In genomic region chr3:27345526-27345925, GRCm38 (mm10) we compare ENCODE assay signal across 8 mouse cellular contexts. TPM values are rescaled to one million over a fixed set of nuclear protein-coding genes. Genes with fewer than 3 reads are reported as not detected.
DNase-seq lines count a peak whose midpoint lies in the region; ATAC-seq and TF ChIP-seq lines count a peak whose summit lies in the region.

No protein-coding gene starts in this region.

- no peaks in the 10 kb centered on the region for H3K36me3 ChIP-seq in thymus, adult 2 months (ENCODE audit: control insufficient read depth, insufficient read depth, low read length)
- H3K36me3 ChIP-seq in intestine, embryonic 15.5 days, result no peaks in the 10 kb centered on the region

- no peaks in the 10 kb centered on the region for H3K4me1 ChIP-seq in thymus, adult 2 months (replicated peaks; ENCODE audit: control insufficient read depth, insufficient read depth, low read length)
- H3K4me1 ChIP-seq in cerebellum, adult 2 months (ENCODE audit: control insufficient read depth, insufficient read depth, low read length), result no peaks in the 10 kb centered on the region; the same call in 1 of the 2 replicates
- no peaks in the 10 kb centered on the region for H3K4me1 ChIP-seq in intestine, embryonic 15.5 days (replicated peaks)

- no peak for TF ChIP-seq POLR2A in thymus, adult 2 months (IDR thresholded peaks at IDR 0.05; ENCODE audit: control insufficient read depth, extremely low read depth, insufficient read depth, low read length, poor library complexity)
- no peak for TF ChIP-seq POLR2A in cerebellum, adult 2 months (IDR thresholded peaks at IDR 0.05; ENCODE audit: borderline replicate concordance, insufficient read depth, low read length)

- no peaks in the 10 kb centered on the region for H3K27me3 ChIP-seq in thymus, adult 2 months (ENCODE audit: control insufficient read depth, insufficient read depth, low read length)
- no peaks in the 10 kb centered on the region for H3K27me3 ChIP-seq in cerebellum, adult 2 months (ENCODE audit: control insufficient read depth, insufficient read depth, low read length)
- H3K27me3 ChIP-seq in intestine, embryonic 15.5 days (replicated peaks), result no peaks in the 10 kb centered on the region

- DNase-seq in 3134 (ENCODE audit: extremely low read depth, insufficient read length, low spot score) (peak; percentile 32), A20 (ENCODE audit: low read depth, low spot score) (peak; percentile 68)
- peak; percentile 61 for DNase-seq in adrenal gland, postnatal 25 days
- peak; percentile 27 to 65 for DNase-seq in heart, postnatal 10 days
- DNase-seq in lung, postnatal 36 days, result peak; percentile 81
- peak; percentile 84 for DNase-seq in thymus, adult 2 months
- no peak for DNase-seq in cerebellum, adult 2 months

- ATAC-seq in intestine, embryonic 15.5 days, result no peak

- TF ChIP-seq CTCF in thymus, adult 2 months (IDR thresholded peaks at IDR 0.05; ENCODE audit: borderline replicate concordance, control insufficient read depth, extremely low read depth, insufficient read depth, low read length, poor library complexity), result peak; percentile 58; the same call in 1 of the 2 replicates
- no peak for TF ChIP-seq CTCF in cerebellum, adult 2 months (IDR thresholded peaks at IDR 0.05; ENCODE audit: borderline replicate concordance, insufficient read depth, low read depth, low read length)

- H3K4me3 ChIP-seq in thymus, adult 2 months (ENCODE audit: control insufficient read depth, insufficient read depth, low read length), result no peak overlapping the region
- H3K4me3 ChIP-seq in cerebellum, adult 2 months (replicated peaks; ENCODE audit: insufficient read depth, low read depth, low read length), result no peak overlapping the region
- no peak overlapping the region for H3K4me3 ChIP-seq in intestine, embryonic 15.5 days (replicated peaks)

- H3K27ac ChIP-seq in thymus, adult 2 months (ENCODE audit: control insufficient read depth, insufficient read depth, low read length), result no peak overlapping the region
- H3K27ac ChIP-seq in cerebellum, adult 2 months (ENCODE audit: insufficient read depth, low read length), result no peak overlapping the region
- H3K27ac ChIP-seq in intestine, embryonic 15.5 days, result no peak overlapping the region

- H3K4me2 ChIP-seq in intestine, embryonic 15.5 days (replicated peaks), result no peak overlapping the region

- H3K9ac ChIP-seq in intestine, embryonic 15.5 days, result no peak overlapping the region

- no peaks in the 10 kb centered on the region for H3K9me3 ChIP-seq in intestine, embryonic 15.5 days

- 17% methylated on average over 6 of the region's 6 CpGs for WGBS in thymus, adult 2 months
- WGBS in cerebellum, adult 2 months, result 77% methylated on average over 6 of the region's 6 CpGs
- WGBS in intestine, embryonic 15.5 days, result 50% methylated on average over 6 of the region's 6 CpGs

- intact Hi-C loops in heart, postnatal 10 days (cut with DNase I), result loop anchor here (2.0 kb wide), 1 partner anchor 95 kb away; no protein-coding TSS in a partner anchor

RNA-seq across cellular contexts. Expression of gene Ghsr, which starts 25.6 kb away (rescaled TPM):
- total RNA-seq in adrenal gland, postnatal 25 days (2021), result not detected in 2 replicates
- not detected for total RNA-seq in heart, postnatal 10 days (2021)
- polyA plus RNA-seq in thymus, adult 2 months (2012; rRNA removed), result 0.05 and 0.13 TPM in 2 replicates
- polyA plus RNA-seq in cerebellum, adult 2 months (2012; rRNA removed), result 0.14 and 0.29 TPM in 2 replicates
- polyA plus RNA-seq in intestine, embryonic 15.5 days (2015; fragmentation: Nextera tagmentation; extraction: Ambion mirVana), result not detected in 2 replicates

RNA-seq across cellular contexts. Expression of gene Tnfsf10, which starts 28.7 kb away (rescaled TPM):
- total RNA-seq in adrenal gland, postnatal 25 days (2021), result 10.8 and 11.3 TPM in 2 replicates
- 10 to 100 TPM; 10.6 to 19.0 TPM for total RNA-seq in heart, postnatal 10 days (2021)
- polyA plus RNA-seq in thymus, adult 2 months (2012; rRNA removed), result 6.3 and 7.1 TPM in 2 replicates
- 1.6 and 2.0 TPM in 2 replicates for polyA plus RNA-seq in cerebellum, adult 2 months (2012; rRNA removed)
- 0.77 and 1.1 TPM in 2 replicates for polyA plus RNA-seq in intestine, embryonic 15.5 days (2015; fragmentation: Nextera tagmentation; extraction: Ambion mirVana)

Comparison
In these comparisons a context has a peak if more than half of its experiments do, and no peak if none do; other contexts are left out.
1. DNase-seq: peak in 3134 (single experiment), A20 (single experiment), adrenal gland, postnatal 25 days (single experiment), heart, postnatal 10 days (2 of 2), lung, postnatal 36 days (single experiment) and thymus, adult 2 months (single experiment); none in cerebellum, adult 2 months (0 of 2).